Mouse (Mus musculus) embryo, embryonic 9.5 days (tissue): Measurements from ENCODE around the gene 1700007K13Rik.
"Not testable (repeated sequence)": the region's sequence is repeated elsewhere in the genome, so short reads cannot be mapped to it uniquely, and the experiment has no call there.

Source experiments
- DNase-seq: peaks from one replicate; pipeline ENCODE4 v3.0.0-alpha.2; 2017; ENCODE audit errors: extremely low spot score

The 1700007K13Rik gene

GRCm38 (mm10) chr2:28465836-28466518 is at the start of gene 1700007K13Rik:
Gene 1700007K13Rik, minus strand, starts transcription at chr2:28466332.
- DNase-seq, result peak; percentile 74

DNA sequence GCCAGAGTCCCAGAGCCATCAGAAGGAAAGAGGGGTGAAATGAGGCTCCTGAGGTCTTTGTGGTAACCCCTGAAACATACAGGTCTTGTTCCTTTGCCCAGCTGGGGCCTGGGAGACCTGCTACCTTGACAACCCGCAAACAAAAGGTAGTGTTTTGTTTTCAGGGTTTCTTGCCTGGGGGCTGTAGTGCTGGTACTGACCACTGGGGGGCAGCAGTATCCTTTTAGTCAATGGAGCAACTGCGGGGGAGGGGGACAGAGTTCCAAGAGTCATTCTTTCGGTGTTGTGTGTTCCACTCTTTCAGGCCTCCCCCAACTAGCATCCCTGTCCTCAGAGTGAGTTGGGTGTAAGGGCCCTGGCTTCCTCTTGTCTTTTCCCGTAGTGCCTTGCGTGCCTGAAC is 48.4 kb upstream of the 1700007K13Rik start:
- DNase-seq, result peak; percentile 86

DNA sequence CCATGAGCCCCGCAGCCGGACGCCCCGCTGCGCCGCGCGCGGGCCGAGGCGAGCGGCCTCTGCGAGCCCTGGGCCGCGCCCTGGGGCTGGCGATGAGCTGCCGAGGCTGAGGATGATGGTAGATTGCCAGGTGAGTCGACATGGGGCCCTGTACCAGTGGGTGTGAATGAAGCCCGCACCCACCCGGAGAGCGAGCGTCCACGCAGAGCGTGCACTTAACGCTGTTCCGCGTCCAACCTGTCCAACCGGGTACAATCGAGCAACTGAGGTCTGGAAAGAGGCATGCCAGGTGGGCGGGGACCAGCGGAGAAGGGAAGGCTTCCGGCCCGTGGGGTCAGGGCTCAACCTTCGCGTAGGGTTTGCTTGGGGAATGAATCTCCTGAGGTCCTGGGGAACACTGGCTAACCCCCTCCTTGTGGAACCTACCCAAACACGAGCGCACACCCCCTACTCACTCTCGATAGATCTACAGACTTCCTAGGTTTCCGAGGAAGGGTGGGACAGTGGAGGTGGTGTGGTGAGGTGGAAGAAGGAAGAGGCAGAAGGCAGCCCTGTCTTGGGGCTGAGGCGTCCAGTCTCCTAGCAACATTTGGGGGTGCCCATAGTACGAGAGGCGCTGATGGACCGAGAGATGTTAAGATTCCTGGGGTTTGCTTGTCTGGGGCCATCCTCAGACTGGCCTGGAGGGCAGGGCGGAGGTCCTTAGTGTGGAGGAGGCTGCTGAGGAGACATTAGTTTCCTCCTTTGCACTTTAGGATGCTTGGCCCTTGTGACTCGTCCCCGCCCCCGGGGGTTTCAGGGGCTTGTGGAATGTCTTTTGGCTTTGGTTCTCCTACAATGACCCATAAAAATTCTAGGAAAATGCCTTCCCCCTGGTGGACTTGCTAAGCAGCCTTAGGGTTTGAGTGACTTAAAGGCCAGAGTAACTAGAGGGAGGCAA is 47.6 kb upstream of the 1700007K13Rik start:
- DNase-seq, result peak; percentile 45

- peak; percentile 73 for DNase-seq
These were observed 46.8 kb upstream of the 1700007K13Rik start, which contains the start of gene Ralgds for GRCm38 (mm10) chr2:28512798-28513401. Gene Ralgds, plus strand, starts transcription at chr2:28513125.

GRCm38 (mm10) chr2:28511600-28511999 is 45.5 kb upstream of the 1700007K13Rik start:
- not testable (repeated sequence) for DNase-seq

DNA sequence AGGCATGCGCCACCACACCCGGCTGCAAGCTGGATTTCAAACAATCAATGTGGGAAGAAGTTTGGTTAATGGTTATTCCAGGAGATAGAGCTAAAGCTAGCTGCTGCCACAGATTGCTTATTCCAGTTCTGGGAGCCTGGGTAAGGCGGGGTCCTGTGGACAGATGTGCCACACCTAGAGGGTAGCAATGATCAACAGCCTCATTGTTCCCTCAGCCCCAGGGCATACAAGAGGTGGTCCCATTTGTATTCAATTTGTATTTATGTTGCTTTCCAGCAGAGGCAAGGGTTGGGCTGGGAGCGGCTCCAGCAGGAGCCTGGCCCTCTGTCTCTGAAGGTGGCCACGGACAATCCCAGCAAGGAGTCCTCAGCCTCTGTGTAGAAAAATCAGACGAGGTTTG is 40.2 kb upstream of the 1700007K13Rik start:
- DNase-seq, result no peak

DNA sequence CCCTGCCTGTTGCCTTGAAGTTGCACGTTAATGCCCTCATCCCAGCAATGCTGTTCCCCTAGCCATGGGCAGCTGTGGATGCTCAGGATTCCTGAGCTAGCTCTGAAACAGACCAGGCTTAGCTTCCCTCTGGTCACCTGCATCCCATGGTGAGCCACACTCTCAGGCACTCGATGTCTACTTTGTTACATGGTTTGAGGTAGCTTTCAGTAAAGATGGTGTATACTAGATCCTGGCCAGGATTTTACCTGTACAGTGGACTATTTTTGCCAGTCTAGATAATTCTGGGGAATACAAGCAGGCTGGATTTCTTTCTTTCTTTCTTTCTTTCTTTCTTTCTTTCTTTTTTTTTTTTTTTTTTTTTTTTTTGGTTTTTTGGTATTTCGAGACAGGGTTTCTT is 39.7 kb upstream of the 1700007K13Rik start, which contains the start of gene Gm10134:
Gm10134 (plus strand) TSS at position 301 of the 400 bp plus-strand sequence.
- no peak for DNase-seq

DNA sequence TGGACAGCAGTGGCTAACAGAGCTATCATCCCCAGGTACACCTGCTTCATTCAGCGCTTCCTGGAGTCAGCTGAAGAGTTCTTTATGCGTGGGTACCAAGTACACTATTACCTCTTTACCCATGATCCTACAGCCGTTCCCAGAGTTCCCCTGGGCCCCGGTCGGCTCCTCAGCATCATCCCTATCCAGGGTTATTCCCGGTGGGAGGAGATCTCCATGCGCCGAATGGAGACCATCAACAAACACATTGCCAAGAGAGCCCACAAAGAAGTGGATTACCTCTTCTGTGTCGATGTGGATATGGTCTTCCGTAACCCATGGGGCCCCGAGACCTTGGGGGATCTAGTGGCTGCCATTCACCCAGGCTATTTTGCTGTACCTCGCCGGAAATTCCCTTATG is 38.5 kb upstream of the 1700007K13Rik start:
- no peak for DNase-seq

DNA sequence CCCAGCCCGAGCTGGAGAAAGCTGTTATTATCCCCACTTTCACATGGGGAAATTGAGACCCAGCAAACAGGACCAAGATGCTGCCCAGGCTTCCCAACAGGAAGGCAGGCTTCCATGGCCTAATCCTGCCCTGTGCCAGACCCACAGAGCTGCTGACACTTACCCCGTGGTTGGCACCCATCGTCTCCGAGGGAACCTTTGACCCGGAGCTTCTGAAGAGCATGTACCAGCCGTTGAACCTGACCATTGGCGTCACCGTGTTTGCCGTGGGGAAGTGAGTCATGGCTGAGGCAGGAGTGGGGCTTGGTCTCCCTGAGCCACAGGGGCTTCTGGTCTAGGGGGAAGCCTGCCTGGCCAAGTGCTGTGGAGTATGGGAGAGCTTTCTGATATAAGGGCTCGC is 36.9 kb upstream of the 1700007K13Rik start:
- DNase-seq, result no peak

- DNase-seq, result no peak
These were observed 32.3 kb upstream of the 1700007K13Rik start for GRCm38 (mm10) chr2:28498431-28498830.

GRCm38 (mm10) chr2:28497561-28497960 is 31.4 kb upstream of the 1700007K13Rik start:
- DNase-seq, result no peak

GRCm38 (mm10) chr2:28496671-28497070 is 30.5 kb upstream of the 1700007K13Rik start, which contains the start of gene Gbgt1:
Gene Gbgt1, plus strand, starts transcription at chr2:28496891.
- no peak for DNase-seq

GRCm38 (mm10) chr2:28495801-28496595 is 29.9 kb upstream of the 1700007K13Rik start:
- DNase-seq, result no peak

- no peak for DNase-seq
These were observed 29.1 kb upstream of the 1700007K13Rik start for GRCm38 (mm10) chr2:28495207-28495756.

DNA sequence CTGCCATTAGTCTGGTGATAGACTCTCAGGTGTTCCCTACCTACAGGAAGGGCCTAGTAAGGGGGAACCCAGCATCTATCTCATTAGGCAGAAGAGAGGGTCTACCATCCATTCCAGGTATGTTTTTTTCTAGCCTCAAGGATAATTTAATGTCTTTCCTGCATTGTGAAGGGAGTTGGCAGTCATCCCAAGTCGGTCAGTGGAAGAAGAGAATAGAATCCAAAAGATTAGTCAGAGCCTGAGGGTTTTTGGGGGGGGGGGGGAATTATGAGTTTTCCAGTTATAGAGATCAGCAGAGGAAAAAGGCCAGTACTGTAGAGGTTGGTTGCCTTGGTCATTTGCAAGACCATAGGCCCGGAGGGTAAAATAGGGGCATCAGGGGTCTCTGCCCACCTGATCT is 28.4 kb upstream of the 1700007K13Rik start:
- DNase-seq, result no peak

DNA sequence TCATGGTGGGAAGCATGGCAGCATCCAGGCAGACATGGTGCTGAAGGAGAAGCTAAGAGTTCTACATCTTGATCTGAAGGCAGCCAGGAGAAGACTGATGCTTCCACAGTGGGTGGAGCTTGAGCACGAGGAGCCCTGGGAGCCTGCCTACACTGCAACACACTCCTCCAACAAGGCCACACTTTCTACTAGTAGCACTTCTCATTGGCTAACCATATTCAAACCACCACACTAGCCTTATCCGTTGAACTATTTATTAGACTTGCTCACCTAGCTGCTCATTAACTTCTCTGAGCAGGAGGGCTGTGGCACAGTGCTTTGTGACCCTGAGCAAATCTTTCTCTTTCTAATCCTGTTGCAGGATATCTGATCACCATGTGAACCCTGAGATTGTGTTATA is 17.7 kb upstream of the 1700007K13Rik start:
- no peak for DNase-seq

DNA sequence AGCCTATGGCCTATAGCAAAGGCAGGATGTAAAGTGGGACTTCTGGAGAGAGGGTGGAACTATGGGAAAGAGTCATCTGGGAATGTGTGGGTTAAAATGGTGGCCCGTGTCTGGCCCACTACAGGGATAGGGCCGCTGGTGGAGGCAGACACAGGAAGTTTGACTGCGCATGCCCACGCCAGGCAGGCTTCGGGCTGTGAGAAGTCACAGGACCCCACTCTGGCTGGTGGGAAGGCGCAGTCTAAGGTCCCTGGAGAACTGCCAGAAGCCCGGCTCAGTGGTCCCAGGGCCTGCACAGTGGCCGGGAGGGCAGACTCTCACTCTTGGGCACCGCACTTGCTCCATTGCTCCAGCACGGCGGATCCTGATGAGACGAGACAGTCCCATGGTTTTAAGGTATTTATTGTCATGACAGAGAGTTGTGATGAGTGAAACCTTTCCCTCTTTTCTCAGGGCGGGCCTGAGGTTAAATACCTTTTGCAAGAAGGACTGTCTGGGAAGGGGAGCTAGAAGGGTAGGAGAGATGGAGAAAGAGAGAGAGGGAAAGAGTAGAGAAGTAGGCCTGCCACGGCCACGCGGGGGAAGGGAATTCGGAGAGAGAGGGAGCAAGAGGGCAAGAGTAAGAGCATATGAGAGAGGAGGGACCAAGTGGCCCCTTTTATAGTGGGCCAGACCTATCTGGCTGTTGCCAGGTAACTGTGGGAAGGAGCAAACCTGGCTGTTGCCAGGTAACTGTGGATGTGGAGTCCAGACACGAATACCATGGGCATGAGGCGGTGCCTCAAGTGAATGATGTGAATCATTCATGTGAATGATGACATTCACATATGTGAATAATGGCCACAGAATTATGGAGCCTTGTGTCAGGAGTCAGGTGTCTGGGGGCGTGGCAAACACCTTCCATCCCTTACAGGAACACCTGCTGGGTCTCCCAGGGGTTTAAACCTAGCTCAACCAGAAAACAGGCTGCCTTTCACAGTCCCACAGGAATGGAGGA is 13.4 kb upstream of the 1700007K13Rik start:
- no peak for DNase-seq

- not testable (repeated sequence) for DNase-seq
These were observed 11.9 kb upstream of the 1700007K13Rik start for GRCm38 (mm10) chr2:28477993-28478392.

DNA sequence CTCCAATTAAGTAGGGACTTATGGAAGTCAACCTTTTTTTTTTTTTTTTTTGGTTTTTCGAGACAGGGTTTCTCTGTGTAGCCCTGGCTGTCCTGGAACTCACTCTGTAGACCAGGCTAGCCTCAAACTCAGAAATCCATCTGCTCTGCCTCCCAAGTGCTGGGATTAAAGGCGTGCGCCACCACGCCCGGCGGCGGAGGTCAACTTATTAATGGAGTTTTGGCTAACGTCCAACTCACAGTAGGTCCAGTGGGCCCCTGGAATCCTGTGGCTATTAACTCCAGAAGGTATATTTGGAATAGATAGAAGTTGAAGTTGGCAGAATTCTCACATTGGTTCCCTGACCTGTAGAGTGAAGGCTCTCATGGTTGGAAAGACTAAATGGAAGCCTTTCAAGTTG is 5.9 kb upstream of the 1700007K13Rik start:
- DNase-seq, result not testable (repeated sequence)

DNA sequence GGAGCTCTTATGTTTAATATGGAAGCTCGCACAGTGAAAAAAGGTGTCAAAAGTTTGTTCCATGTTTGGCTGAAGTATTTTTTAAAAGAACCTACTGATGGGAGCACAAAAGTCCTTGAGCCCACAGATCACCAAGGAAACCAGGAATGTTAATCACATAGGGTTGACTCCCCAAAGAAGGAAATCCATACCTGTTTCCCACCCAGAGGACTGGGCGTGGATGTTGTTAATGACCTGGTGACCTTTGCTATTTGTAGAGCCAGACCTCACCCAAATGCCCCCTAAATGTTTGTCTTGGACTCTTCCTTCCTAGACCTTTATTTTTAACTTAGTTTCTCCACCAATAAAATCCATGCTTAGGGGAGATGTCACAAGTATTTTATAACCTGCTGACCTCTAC is 4.5 kb upstream of the 1700007K13Rik start:
- no peak for DNase-seq
